Mouse (Mus musculus) spleen, adult 2 months (tissue): ENCODE measurements at regions not wholly inside any gene's neighbourhood (a gene's known extent, or its start where the extent isn't known, plus 50 kb on each side); places are given as distances from the start of the nearest gene placed in this dataset.

Experiments
- DNase-seq, 2 experiments: peaks; one replicate each; pipeline versions ENCODE4 v3.0.0 to v3.0.0-alpha.2; 2012 to 2021; ENCODE audit warnings: low spot score in 2 of 2, low read depth in 1 of 2
- H3K27ac ChIP-seq: fragments of 200-500 bp; 2 replicates; pipeline ENCODE4 v1.5.1; 2012; ENCODE audit warnings: low read length, inconsistent platforms; ENCODE audit not compliant: insufficient read depth
- H3K27me3 ChIP-seq: fragments of 200-500 bp; 2 replicates; pipeline ENCODE4 v1.6.1; 2012; ENCODE audit warnings: mild to moderate bottlenecking, moderate library complexity, low read length, inconsistent platforms; ENCODE audit not compliant: control insufficient read depth, insufficient read depth
- H3K36me3 ChIP-seq: fragments of 200-500 bp; 2 replicates; pipeline ENCODE4 v1.6.1; 2012; ENCODE audit warnings: mild to moderate bottlenecking, low read length, inconsistent platforms; ENCODE audit not compliant: control insufficient read depth, insufficient read depth
- H3K4me1 ChIP-seq: fragments of 200-500 bp; 2 replicates; pipeline ENCODE4 v1.6.1; 2011; ENCODE audit warnings: inconsistent platforms; ENCODE audit not compliant: control insufficient read depth, insufficient read depth, insufficient read length
- H3K4me3 ChIP-seq: fragments of 200-500 bp; 2 replicates; pipeline ENCODE4 v1.5.1; 2011; ENCODE audit warnings: mild to moderate bottlenecking, inconsistent platforms; ENCODE audit not compliant: insufficient read depth, insufficient read length; ENCODE audit errors: extremely low read depth
- CTCF ChIP-seq: fragments of 200-500 bp; IDR thresholded peaks from 2 replicates; pipeline ENCODE4 v1.5.1; 2011; ENCODE audit warnings: mild to moderate bottlenecking, inconsistent platforms; ENCODE audit not compliant: insufficient read depth, insufficient read length, insufficient replicate concordance; ENCODE audit errors: extremely low read depth
- POLR2A ChIP-seq: fragments of 200-500 bp; IDR thresholded peaks from 2 replicates; pipeline ENCODE4 v1.6.1; 2011; ENCODE audit warnings: low read depth, low read length, inconsistent platforms
- WGBS: fragments of 180-500 bp; shearing (Covaris S2); methylation state at CpG from one replicate; pipeline ENCODE4 v1.1.7; 2018; 5-methylcytosine and 5-hydroxymethylcytosine counted together

GRCm38 (mm10) chr10:120582497-120582896, 106.2 kb upstream of the Hmga2 start:
- 77% methylated on average over 7 of the region's 7 CpGs for WGBS
- no peaks in the 10 kb centered on the region for H3K36me3 ChIP-seq
- DNase-seq: no peak

DNA sequence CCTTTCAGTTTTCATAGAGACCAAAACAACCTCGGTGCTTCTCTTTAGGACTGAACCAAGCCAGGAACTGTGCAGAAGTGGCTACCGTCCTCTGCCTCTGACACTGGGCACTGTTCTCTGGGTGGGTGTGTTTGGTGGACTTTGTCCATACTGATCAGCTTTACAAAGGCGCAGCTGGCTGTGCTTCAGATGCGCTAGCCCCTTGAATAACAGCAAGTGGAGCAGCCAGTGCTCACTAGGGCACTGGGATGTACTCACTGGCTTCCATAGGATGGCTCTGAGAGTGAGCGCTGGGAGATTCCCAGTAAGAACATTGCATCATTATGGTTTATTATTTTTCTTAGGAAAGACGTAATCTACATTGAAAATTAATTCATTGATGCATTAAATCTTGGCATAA, 105.3 kb upstream of the Hmga2 start:
- TF ChIP-seq POLR2A (no peak), CTCF (no peak)
- H3K36me3 ChIP-seq: no peaks in the 10 kb centered on the region
- H3K27me3 ChIP-seq: no peaks in the 10 kb centered on the region
- WGBS: 92% methylated on average over 6 of the region's 6 CpGs
- H3K27ac ChIP-seq: no peak overlapping the region
- H3K4me1 ChIP-seq: no peaks in the 10 kb centered on the region
- no peak overlapping the region for H3K4me3 ChIP-seq
- no peak for DNase-seq

More at GRCm38 (mm10) chr10:120582497-120582896, 106.2 kb upstream of the Hmga2 start:
- Histone ChIP-seq H3K27ac (no peak overlapping the region), H3K27me3 (no peaks in the 10 kb centered on the region), H3K4me3 (no peak overlapping the region), H3K4me1 (no peaks in the 10 kb centered on the region)
- no peak for TF ChIP-seq POLR2A
- TF ChIP-seq CTCF: no peak

DNA sequence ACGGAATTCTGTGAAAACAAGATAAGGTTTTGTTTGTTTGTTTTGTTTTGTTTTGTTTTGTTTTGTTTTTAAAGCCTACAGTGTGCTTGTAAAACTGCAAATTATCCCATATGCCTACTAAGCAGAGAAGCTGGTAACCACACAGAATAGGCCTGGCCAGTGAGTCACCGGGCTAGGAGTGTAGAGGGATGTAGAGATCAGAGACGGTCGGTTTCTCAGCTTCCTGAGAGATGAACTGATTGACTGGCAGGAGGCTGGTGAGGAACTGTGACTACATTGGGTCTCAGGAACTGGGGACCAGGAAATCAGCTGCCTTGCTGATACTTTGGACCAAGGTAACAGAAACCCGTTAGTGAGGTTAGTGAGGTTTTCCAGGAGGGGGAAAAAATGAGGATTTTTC, 100.6 kb upstream of the Hmga2 start:
- TF ChIP-seq CTCF (no peak), POLR2A (no peak)
- Histone ChIP-seq H3K36me3 (no peaks in the 10 kb centered on the region), H3K4me3 (no peak overlapping the region), H3K27me3 (no peaks in the 10 kb centered on the region), H3K27ac (no peak overlapping the region), H3K4me1 (no peaks in the 10 kb centered on the region)
- 42% methylated on average over 5 of the region's 5 CpGs for WGBS
- DNase-seq: no peak

DNA sequence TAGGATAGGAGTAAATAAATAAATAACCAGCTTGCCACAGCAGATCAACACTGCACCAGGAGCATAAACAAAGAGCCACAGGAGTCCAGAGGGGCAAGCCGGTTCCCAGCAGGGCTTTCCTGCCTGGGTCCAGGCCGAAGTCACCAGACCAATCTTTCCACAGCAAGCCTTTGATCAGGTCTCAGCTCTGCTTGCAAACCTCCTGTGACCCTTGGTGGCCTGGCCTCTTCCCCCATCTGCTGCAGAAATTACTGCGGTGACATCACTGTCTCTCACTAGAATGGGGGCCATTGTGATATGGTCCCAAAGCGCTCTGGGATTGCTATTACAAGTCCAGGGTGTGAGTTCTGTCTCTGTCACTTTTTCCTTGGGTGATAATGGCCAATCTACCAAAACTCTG, 99.9 kb upstream of the Hmga2 start:
- H3K36me3 ChIP-seq: no peaks in the 10 kb centered on the region
- TF ChIP-seq CTCF: no peak
- no peak for TF ChIP-seq POLR2A
- H3K4me3 ChIP-seq: no peak overlapping the region
- WGBS: 93% methylated on average over 4 of the region's 4 CpGs
- H3K4me1 ChIP-seq: no peaks in the 10 kb centered on the region
- no peak for DNase-seq
- no peak overlapping the region for H3K27ac ChIP-seq
- H3K27me3 ChIP-seq: no peaks in the 10 kb centered on the region

GRCm38 (mm10) chr10:120571340-120571739, 95.1 kb upstream of the Hmga2 start:
- DNase-seq: no peak
- 53% methylated on average over 6 of the region's 6 CpGs for WGBS
- Histone ChIP-seq H3K4me1 (no peaks in the 10 kb centered on the region), H3K27ac (no peak overlapping the region), H3K4me3 (no peak overlapping the region), H3K27me3 (no peaks in the 10 kb centered on the region), H3K36me3 (no peaks in the 10 kb centered on the region)
- TF ChIP-seq POLR2A: no peak
- TF ChIP-seq CTCF: no peak

- Histone ChIP-seq H3K4me3 (no peak overlapping the region), H3K4me1 (no peaks in the 10 kb centered on the region), H3K36me3 (no peaks in the 10 kb centered on the region), H3K27ac (no peak overlapping the region), H3K27me3 (no peaks in the 10 kb centered on the region)
- DNase-seq: no peak
- TF ChIP-seq POLR2A (no peak), CTCF (no peak)
- WGBS: 94% methylated on average over 4 of the region's 4 CpGs
Measured at GRCm38 (mm10) chr10:120565992-120566391, 89.7 kb upstream of the Hmga2 start.

- WGBS: 77% methylated on average over 14 of the region's 14 CpGs
- Histone ChIP-seq H3K27me3 (no peaks in the 10 kb centered on the region), H3K4me1 (no peaks in the 10 kb centered on the region), H3K36me3 (no peaks in the 10 kb centered on the region), H3K4me3 (no peak overlapping the region), H3K27ac (no peak overlapping the region)
- DNase-seq: no peak
- TF ChIP-seq POLR2A (no peak), CTCF (no peak)
Measured at GRCm38 (mm10) chr10:120564859-120565258, 88.6 kb upstream of the Hmga2 start.
